Mouse (Mus musculus) myocyte (in vitro differentiated cells): ENCODE measurements around the gene Nop10.

Experiments
- CEBPB ChIP-seq: IDR thresholded peaks from 2 replicates; pipeline ENCODE4 v1.6.1; 2011; ENCODE audit warnings: mild to moderate bottlenecking, moderate library complexity; ENCODE audit not compliant: poor library complexity, insufficient read depth, severe bottlenecking
- MAX ChIP-seq: IDR thresholded peaks from one replicate; pipeline ENCODE4 v1.6.1; 2011; ENCODE audit warnings: low read depth, mild to moderate bottlenecking, control low read depth
- POLR2A ChIP-seq: IDR thresholded peaks from one replicate; pipeline ENCODE4 v1.6.1; 2011; ENCODE audit warnings: low read depth, mild to moderate bottlenecking, control low read depth, moderate library complexity; ENCODE audit not compliant: insufficient read length
- TCF12 ChIP-seq: IDR thresholded peaks from one replicate; pipeline ENCODE4 v1.6.1; 2011; ENCODE audit warnings: mild to moderate bottlenecking, control low read depth; ENCODE audit not compliant: poor library complexity, insufficient read depth, severe bottlenecking
- USF1 ChIP-seq: IDR thresholded peaks from one replicate; pipeline ENCODE4 v1.6.1; 2011; ENCODE audit warnings: low read depth, mild to moderate bottlenecking, control low read depth, moderate library complexity

DNA sequence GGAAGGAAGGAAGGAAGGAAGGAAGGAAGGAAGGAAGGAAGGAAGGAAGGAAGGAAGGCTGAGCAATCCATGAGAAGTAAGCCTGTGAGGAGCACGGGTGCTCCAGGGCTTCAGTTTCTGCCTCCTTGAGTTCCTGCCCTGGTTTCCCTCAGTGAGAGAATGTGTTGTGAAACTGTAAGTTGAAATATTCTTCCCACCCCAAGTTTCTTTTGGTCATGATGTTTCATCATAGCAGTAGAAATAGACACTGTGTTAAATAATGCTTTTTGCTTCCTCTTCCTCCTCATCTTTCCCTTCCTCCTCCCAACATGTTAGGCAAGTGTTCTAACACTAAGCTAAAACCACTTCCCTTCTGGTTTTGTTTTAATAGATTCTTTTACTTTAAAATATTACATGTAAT is 29.1 kb upstream of the Nop10 start:
- TF ChIP-seq POLR2A (no peak), USF1 (no peak), MAX (no peak), TCF12 (no peak), CEBPB (no peak)
